ENCODE assay signal across 10 mouse cellular contexts in genomic region chr8:126789076-126789475, GRCm38 (mm10).
DNase-seq lines count a peak whose midpoint lies in the region; ATAC-seq lines count a peak whose summit lies in the region.
"Had no signal": no experiment of that assay in that cellular context is flagged by ENCODE, and none has a peak within 500 bp of the region (broad histone marks: within the 10 kb centered on the region; RNA-seq: fewer than 3 reads in every experiment).

No protein-coding gene starts in this region.

- 12% methylated on average over 4 of the region's 4 CpGs for WGBS in kidney, embryonic 14.5 days
- 36% methylated on average over 4 of the region's 4 CpGs for WGBS in intestine, embryonic 14.5 days

- H3K27me3 ChIP-seq in kidney, embryonic 14.5 days (ENCODE audit: control insufficient read depth, insufficient read depth, low read length): no peaks in the 10 kb centered on the region
- H3K27me3 ChIP-seq in intestine, embryonic 14.5 days (replicated peaks; ENCODE audit: control insufficient read depth, insufficient read depth, low read length): no peaks in the 10 kb centered on the region
- H3K27me3 ChIP-seq: liver, embryonic 15.5 days; neural tube, embryonic 12.5 days had no signal

- peak; percentile 27 for DNase-seq in embryo, embryonic 11 days
- DNase-seq in embryo, embryonic 9.5 days (ENCODE audit: extremely low spot score): no peak
- no peak for DNase-seq in kidney, adult 8-10 months
- no peak for DNase-seq in intestine, embryonic 14.5 days (ENCODE audit: low spot score)
- DNase-seq in adrenal gland, postnatal 4 days (ENCODE audit: low spot score in 2 of 2): no peak
- DNase-seq in spleen, postnatal 10 days (ENCODE audit: low spot score in 2 of 2): no peak

- no peaks in the 10 kb centered on the region for H3K36me3 ChIP-seq in kidney, embryonic 14.5 days (ENCODE audit: control insufficient read depth, insufficient read depth, low read length)
- H3K36me3 ChIP-seq in intestine, embryonic 14.5 days (ENCODE audit: control insufficient read depth, insufficient read depth, low read length): no peaks in the 10 kb centered on the region
- H3K36me3 ChIP-seq: liver, embryonic 15.5 days; neural tube, embryonic 12.5 days had no signal

- no peak overlapping the region for H3K4me2 ChIP-seq in kidney, embryonic 14.5 days (replicated peaks; ENCODE audit: low read depth, low read length)
- H3K4me2 ChIP-seq in intestine, embryonic 14.5 days (ENCODE audit: low read length): no peak overlapping the region
- H3K4me2 ChIP-seq: liver, embryonic 15.5 days; neural tube, embryonic 12.5 days had no signal

- H3K4me3 ChIP-seq in kidney, embryonic 14.5 days (ENCODE audit: low read length): no peak overlapping the region
- no peak overlapping the region for H3K4me3 ChIP-seq in intestine, embryonic 14.5 days (ENCODE audit: low read depth, low read length)
- H3K4me3 ChIP-seq: liver, embryonic 15.5 days; neural tube, embryonic 12.5 days had no signal

- peaks cover 16% of the 10 kb centered on the region for H3K4me1 ChIP-seq in kidney, embryonic 14.5 days (ENCODE audit: control insufficient read depth, insufficient read depth, low read length)
- peaks cover 9% of the 10 kb centered on the region for H3K4me1 ChIP-seq in intestine, embryonic 14.5 days (replicated peaks; ENCODE audit: control insufficient read depth, insufficient read depth, low read length)

- peaks cover 8% of the 10 kb centered on the region; the same call in 1 of the 2 replicates for H3K9me3 ChIP-seq in kidney, embryonic 14.5 days (ENCODE audit: control insufficient read depth, low read length)
- H3K9me3 ChIP-seq in intestine, embryonic 14.5 days (ENCODE audit: control insufficient read depth, low read length): peaks cover 4% of the 10 kb centered on the region; the same call in 1 of the 2 replicates
- H3K9me3 ChIP-seq: liver, embryonic 15.5 days had no signal

- H3K27ac ChIP-seq in kidney, embryonic 14.5 days (ENCODE audit: low read depth, low read length): peak overlapping the region; percentile 81
- 0 out of 2 replicates have a peak overlapping the region, but pooled peaks have one; percentile 14 for H3K27ac ChIP-seq in intestine, embryonic 14.5 days (ENCODE audit: low read depth)
- H3K27ac ChIP-seq: liver, embryonic 15.5 days; neural tube, embryonic 12.5 days had no signal

- ATAC-seq in kidney, embryonic 14.5 days (ENCODE audit: low FRiP score, low TSS enrichment): peak; percentile 34
- ATAC-seq in intestine, embryonic 14.5 days (replicated peaks; ENCODE audit: low FRiP score, low TSS enrichment, low read depth): no peak
- peak; percentile 60 for ATAC-seq in megakaryocyte progenitor cell, adult 5-6 weeks (replicated peaks; ENCODE audit: poor library complexity)

- no peak overlapping the region for H3K9ac ChIP-seq in kidney, embryonic 14.5 days (ENCODE audit: low read depth, low read length)
- no peak overlapping the region for H3K9ac ChIP-seq in intestine, embryonic 14.5 days (ENCODE audit: low read length)
- H3K9ac ChIP-seq: liver, embryonic 15.5 days; neural tube, embryonic 12.5 days had no signal
